Mouse (Mus musculus) heart, adult 9 months (tissue): ENCODE measurements around the gene Aplp1.
A peak's percentile ranks its signal among the peaks of the same experiment; 100 is the strongest.

Experiments
- DNase-seq, 2 experiments: peaks; one replicate each; pipeline ENCODE4 v3.0.0; 2022; ENCODE audit warnings: low spot score in 2 of 2

The Aplp1 gene

GRCm38 (mm10) chr7:30411023-30411422, 34.3 kb downstream of the Aplp1 start:
- DNase-seq = no peak

DNA sequence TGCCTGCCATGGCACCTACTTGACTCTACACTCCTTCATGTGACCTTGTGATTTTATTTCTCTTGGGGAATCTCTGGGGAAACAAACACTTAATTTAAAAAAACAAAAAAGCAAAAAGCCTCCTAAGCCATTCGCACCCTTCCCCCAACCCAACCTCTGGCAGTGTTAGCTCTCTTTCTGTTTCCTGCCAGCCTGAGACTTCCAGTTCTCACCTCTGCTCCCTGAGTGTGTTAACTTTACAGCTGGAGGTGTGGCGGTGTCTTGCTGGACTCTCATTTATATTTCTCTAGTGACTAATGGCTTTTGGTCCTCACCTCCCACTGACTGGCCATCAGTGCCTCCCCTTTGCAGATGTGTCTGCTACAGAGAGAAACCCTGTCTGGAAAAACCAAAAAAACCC, 35.5 kb downstream of the Aplp1 start:
- DNase-seq = no peak

- no peak for DNase-seq
These were observed 36.7 kb downstream of the Aplp1 start for GRCm38 (mm10) chr7:30408639-30409038.

- no peak for DNase-seq
These were observed 43.0 kb downstream of the Aplp1 start for GRCm38 (mm10) chr7:30402343-30402742.

DNA sequence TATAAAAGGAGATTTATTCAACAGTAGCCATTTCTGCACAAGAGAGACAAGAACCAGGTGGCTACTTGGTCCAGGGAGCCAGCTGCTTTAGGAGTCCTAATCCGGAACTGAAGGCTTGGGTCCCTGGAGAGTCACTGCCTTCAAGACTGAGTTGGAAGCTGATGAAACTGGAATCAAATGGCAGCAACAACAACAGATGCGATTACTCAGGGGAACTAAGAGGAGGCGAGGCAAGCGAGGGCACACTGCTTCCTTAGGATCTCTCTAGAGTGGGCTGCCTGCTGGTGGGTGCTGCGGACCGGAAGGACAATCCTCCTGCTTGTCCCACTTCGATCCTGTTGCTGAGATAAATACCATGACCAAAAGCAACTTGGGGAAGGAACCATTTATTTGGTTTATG, 45.7 kb downstream of the Aplp1 start:
- DNase-seq = no peak

GRCm38 (mm10) chr7:30394871-30395270, 50.5 kb downstream of the Aplp1 start:
- no peak for DNase-seq

DNA sequence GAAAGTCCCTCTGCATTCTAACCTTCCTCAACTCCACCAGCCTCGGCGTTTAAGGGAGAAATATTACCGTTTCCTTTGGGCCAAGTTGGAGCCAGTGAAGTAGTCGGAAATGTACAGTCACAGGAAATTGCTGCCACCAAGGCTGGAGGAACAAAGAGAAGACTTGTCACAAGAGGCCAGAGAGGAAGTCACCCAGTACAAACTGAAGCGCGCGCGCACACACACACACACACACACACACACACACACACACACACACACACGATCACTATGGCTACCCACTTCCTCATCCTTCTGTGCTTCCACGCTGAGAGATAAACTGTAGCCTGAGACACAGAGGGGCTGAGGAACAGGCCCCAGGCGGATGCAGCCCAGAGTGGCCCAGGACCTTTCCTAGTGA, 51.0 kb downstream of the Aplp1 start:
- DNase-seq = peak; percentile 25 to 54

- no peak for DNase-seq
These were observed 51.7 kb downstream of the Aplp1 start for GRCm38 (mm10) chr7:30393631-30394030.

- no peak for DNase-seq
These were observed 52.4 kb downstream of the Aplp1 start for GRCm38 (mm10) chr7:30392746-30393520.
